Mouse (Mus musculus): ENCODE measurements around the gene Wnt10b. TPM values are rescaled to one million over a fixed set of nuclear protein-coding genes. Genes with fewer than 3 reads are reported as not detected.

Wnt10b gene
- polyA plus RNA-seq, 1 experiment from 2014 or later = not detected

DNA sequence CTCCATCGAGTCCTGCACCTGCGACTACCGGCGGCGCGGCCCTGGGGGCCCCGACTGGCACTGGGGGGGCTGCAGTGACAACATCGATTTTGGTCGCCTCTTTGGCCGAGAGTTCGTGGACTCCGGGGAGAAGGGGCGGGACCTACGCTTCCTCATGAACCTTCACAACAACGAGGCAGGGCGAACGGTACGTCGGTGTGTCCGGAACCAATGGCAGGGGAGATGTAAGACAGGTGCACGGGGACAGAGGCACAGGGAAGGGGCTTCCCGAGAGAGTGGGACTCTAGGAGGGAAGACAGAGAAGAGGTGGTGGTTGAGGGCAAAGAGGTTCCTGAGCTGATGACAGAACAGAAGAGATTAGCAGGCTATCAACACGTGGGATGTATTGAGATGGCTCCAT is 13.8 kb upstream of the Wnt10b start:
- no peaks in the 10 kb centered on the region for H3K9me3 ChIP-seq (replicated peaks; ENCODE audit: control insufficient read depth, low read length)
- H3K4me2 ChIP-seq = peak overlapping the region; percentile 16; the same call in 1 of the 2 replicates
- peaks cover 17% of the 10 kb centered on the region for H3K4me1 ChIP-seq (ENCODE audit: control insufficient read depth, insufficient read depth, low read length)
- H3K4me3 ChIP-seq (ENCODE audit: low read depth, low read length) = peak overlapping the region; percentile 31; the same call in 1 of the 2 replicates
- no peak overlapping the region for H3K27ac ChIP-seq (ENCODE audit: low read depth, low read length)
- no peak overlapping the region for H3K9ac ChIP-seq (ENCODE audit: low read depth, low read length)
- peaks cover 96% of the 10 kb centered on the region for H3K27me3 ChIP-seq (ENCODE audit: control insufficient read depth, insufficient read depth, low read length)
- WGBS (ENCODE audit: insufficient replicate concordance) = 2% methylated on average over 23 of the region's 23 CpGs
- no peak for ATAC-seq (replicated peaks; ENCODE audit: insufficient number of reproducible peaks, low FRiP score, low TSS enrichment)
- H3K36me3 ChIP-seq (ENCODE audit: control insufficient read depth, insufficient read depth, low read length) = no peaks in the 10 kb centered on the region

DNA sequence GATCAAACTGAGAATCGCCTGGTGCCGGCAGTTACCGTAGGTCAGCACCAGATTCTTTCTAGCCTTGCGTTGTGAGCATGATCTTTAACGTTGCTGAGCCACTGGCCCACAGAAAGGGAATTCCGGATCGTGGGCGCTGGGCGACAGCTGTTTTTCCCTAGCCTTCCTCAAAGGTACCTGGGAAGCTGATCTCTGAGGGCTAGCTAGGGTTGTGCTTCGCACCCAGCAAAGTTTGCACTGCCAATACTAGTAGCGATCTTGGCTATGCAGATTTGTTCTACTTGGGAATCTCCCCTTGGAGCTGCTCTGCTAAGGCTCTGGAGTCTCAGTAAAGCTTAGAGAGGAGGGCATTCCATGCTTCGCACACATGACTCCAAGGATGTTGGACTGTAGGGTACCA is 13.3 kb upstream of the Wnt10b start:
- H3K27ac ChIP-seq (ENCODE audit: low read depth, low read length) = no peak overlapping the region
- peaks cover 95% of the 10 kb centered on the region for H3K27me3 ChIP-seq (ENCODE audit: control insufficient read depth, insufficient read depth, low read length)
- H3K4me1 ChIP-seq (ENCODE audit: control insufficient read depth, insufficient read depth, low read length) = peaks cover 11% of the 10 kb centered on the region
- no peak overlapping the region for H3K9ac ChIP-seq (ENCODE audit: low read depth, low read length)
- peak overlapping the region; percentile 51 for H3K4me2 ChIP-seq
- 2% methylated on average over 12 of the region's 12 CpGs for WGBS (ENCODE audit: insufficient replicate concordance)
- no peaks in the 10 kb centered on the region for H3K9me3 ChIP-seq (replicated peaks; ENCODE audit: control insufficient read depth, low read length)
- peak overlapping the region; percentile 31 for H3K4me3 ChIP-seq (ENCODE audit: low read depth, low read length)
- H3K36me3 ChIP-seq (ENCODE audit: control insufficient read depth, insufficient read depth, low read length) = no peaks in the 10 kb centered on the region
- ATAC-seq (replicated peaks; ENCODE audit: insufficient number of reproducible peaks, low FRiP score, low TSS enrichment) = no peak

DNA sequence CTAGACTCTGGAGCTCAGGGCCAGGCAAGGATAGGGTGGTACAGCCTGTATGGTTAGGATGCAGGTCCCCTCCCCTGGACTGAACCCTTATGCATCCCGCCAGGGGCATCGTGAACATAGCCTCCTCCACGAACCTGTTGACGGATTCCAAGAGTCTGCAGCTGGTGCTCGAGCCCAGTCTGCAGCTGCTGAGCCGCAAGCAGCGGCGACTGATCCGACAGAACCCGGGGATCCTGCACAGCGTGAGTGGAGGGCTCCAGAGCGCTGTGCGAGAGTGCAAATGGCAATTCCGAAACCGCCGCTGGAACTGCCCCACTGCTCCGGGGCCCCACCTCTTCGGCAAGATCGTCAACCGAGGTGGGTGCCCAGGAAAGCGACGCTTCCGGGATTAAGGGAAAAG is 12.8 kb upstream of the Wnt10b start:
- H3K4me3 ChIP-seq (ENCODE audit: low read depth, low read length) = peak overlapping the region; percentile 31
- no peaks in the 10 kb centered on the region for H3K36me3 ChIP-seq (ENCODE audit: control insufficient read depth, insufficient read depth, low read length)
- H3K27me3 ChIP-seq (ENCODE audit: control insufficient read depth, insufficient read depth, low read length) = peaks cover 91% of the 10 kb centered on the region
- peaks cover 11% of the 10 kb centered on the region for H3K4me1 ChIP-seq (ENCODE audit: control insufficient read depth, insufficient read depth, low read length)
- WGBS (ENCODE audit: insufficient replicate concordance) = under 1% methylated on average over 23 of the region's 23 CpGs
- no peaks in the 10 kb centered on the region for H3K9me3 ChIP-seq (replicated peaks; ENCODE audit: control insufficient read depth, low read length)
- H3K9ac ChIP-seq (ENCODE audit: low read depth, low read length) = no peak overlapping the region
- no peak overlapping the region for H3K27ac ChIP-seq (ENCODE audit: low read depth, low read length)
- peak overlapping the region; percentile 51 for H3K4me2 ChIP-seq
- no peak for ATAC-seq (replicated peaks; ENCODE audit: insufficient number of reproducible peaks, low FRiP score, low TSS enrichment)

DNA sequence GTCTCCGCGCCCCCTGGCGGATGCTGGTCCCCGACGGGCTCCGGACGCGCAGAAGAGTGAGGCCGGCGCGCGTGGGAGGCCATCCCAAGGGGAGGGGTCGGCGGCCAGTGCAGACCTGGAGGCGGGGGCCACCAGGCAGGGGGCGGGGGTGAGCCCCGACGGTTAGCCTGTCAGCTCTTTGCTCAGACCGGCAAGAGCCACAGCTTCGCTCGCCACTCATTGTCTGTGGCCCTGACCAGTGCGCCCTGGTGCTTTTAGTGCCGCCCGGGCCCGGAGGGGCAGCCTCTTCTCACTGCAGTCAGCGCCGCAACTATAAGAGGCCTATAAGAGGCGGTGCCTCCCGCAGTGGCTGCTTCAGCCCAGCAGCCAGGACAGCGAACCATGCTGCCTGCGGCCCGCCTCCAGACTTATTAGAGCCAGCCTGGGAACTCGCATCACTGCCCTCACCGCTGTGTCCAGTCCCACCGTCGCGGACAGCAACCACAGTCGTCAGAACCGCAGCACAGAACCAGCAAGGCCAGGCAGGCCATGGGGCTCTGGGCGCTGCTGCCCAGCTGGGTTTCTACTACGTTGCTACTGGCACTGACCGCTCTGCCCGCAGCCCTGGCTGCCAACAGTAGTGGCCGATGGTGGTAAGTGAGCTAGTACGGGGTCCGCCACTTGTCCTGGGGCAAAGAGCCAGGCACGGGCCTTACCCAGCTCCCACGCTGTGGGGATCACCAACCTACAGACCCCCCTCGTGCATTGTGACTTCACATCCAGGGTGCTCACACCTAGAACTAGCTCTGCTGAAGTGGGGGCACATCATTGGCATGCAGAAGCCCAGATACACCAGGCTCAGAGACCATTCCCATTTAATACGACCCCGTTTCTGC is 11.9 kb upstream of the Wnt10b start, which contains the start of gene Wnt1:
Wnt1 (plus strand) TSS at position 197 of the 875 bp plus-strand sequence.
- Histone ChIP-seq H3K27ac (ENCODE audit: low read depth, low read length) (no peak within 1 kb of the TSS), H3K9me3 (replicated peaks; ENCODE audit: control insufficient read depth, low read length) (no peaks in the 10 kb centered on the region), H3K4me1 (ENCODE audit: control insufficient read depth, insufficient read depth, low read length) (peaks cover 11% of the 10 kb centered on the region), H3K27me3 (ENCODE audit: control insufficient read depth, insufficient read depth, low read length) (peaks cover 83% of the 10 kb centered on the region), H3K4me3 (ENCODE audit: low read depth, low read length) (peak within 1 kb of the TSS; percentile 31), H3K36me3 (ENCODE audit: control insufficient read depth, insufficient read depth, low read length) (no peaks in the 10 kb centered on the region), H3K9ac (ENCODE audit: low read depth, low read length) (no peak within 1 kb of the TSS), H3K4me2 (peak within 1 kb of the TSS; percentile 51)
- ATAC-seq (replicated peaks; ENCODE audit: insufficient number of reproducible peaks, low FRiP score, low TSS enrichment) = 0 out of 2 replicates have a peak, but pooled peaks have one; percentile 39
- WGBS (ENCODE audit: insufficient replicate concordance) = 3% methylated on average over 51 of the region's 51 CpGs

DNA sequence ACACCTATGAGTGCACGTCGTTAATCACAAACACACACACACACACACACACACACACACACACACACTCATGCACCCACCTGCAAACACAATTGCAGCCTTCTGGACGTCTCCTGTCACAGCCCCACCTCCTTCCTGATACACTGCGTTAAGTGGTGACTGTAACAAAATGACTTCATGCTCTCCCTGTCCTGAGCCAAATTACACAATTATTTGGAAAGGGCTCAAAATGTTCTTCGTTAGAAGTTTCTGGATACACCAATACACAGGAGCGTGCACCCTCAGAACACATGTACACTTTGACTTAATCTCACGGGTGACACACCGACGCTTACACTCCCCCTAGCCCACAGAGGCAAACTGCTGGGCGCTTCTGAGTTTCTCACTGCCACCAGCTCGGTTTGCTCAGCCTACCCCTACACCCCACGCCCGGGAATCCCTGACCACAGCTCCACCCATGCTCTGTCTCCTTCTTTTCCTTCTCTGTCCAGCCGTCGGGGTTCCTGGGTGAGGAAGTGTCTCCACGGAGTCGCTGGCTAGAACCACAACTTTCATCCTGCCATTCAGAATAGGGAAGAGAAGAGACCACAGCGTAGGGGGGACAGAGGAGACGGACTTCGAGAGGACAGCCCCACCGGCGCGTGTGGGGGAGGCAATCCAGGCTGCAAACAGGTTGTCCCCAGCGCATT is 11.2 kb upstream of the Wnt10b start:
- H3K4me1 ChIP-seq (ENCODE audit: control insufficient read depth, insufficient read depth, low read length) = peaks cover 11% of the 10 kb centered on the region
- peak overlapping the region; percentile 48 for H3K4me2 ChIP-seq
- WGBS (ENCODE audit: insufficient replicate concordance) = 16% methylated on average over 24 of the region's 24 CpGs
- no peaks in the 10 kb centered on the region for H3K36me3 ChIP-seq (ENCODE audit: control insufficient read depth, insufficient read depth, low read length)
- H3K4me3 ChIP-seq (ENCODE audit: low read depth, low read length) = peak overlapping the region; percentile 20
- H3K9ac ChIP-seq (ENCODE audit: low read depth, low read length) = no peak overlapping the region
- no peaks in the 10 kb centered on the region for H3K9me3 ChIP-seq (replicated peaks; ENCODE audit: control insufficient read depth, low read length)
- H3K27ac ChIP-seq (ENCODE audit: low read depth, low read length) = no peak overlapping the region
- no peak for ATAC-seq (replicated peaks; ENCODE audit: insufficient number of reproducible peaks, low FRiP score, low TSS enrichment)
- peaks cover 76% of the 10 kb centered on the region for H3K27me3 ChIP-seq (ENCODE audit: control insufficient read depth, insufficient read depth, low read length)

DNA sequence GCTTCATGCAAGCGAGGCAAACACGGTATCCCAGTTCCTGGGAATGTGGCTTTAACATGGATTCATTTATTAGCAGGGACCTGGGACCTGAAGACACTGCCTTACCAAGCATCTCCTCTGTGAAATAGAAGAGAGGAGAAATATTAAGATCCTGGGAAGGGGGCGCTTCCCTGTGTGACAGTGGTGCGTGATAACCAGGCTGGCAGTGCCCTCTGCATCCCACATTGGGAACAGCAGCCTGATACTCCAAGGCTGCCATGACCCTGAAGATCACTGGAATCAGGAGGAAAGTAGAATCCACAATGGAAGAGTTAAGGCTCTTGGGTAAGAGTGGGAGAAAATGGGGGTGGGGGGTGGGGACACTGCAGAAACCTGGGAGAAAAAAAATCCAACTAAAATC is 10.0 kb upstream of the Wnt10b start:
- H3K27ac ChIP-seq (ENCODE audit: low read depth, low read length) = no peak overlapping the region
- no peaks in the 10 kb centered on the region for H3K9me3 ChIP-seq (replicated peaks; ENCODE audit: control insufficient read depth, low read length)
- H3K4me1 ChIP-seq (ENCODE audit: control insufficient read depth, insufficient read depth, low read length) = peaks cover 11% of the 10 kb centered on the region
- H3K9ac ChIP-seq (ENCODE audit: low read depth, low read length) = no peak overlapping the region
- no peaks in the 10 kb centered on the region for H3K36me3 ChIP-seq (ENCODE audit: control insufficient read depth, insufficient read depth, low read length)
- WGBS (ENCODE audit: insufficient replicate concordance) = 28% methylated on average over 4 of the region's 4 CpGs
- H3K27me3 ChIP-seq (ENCODE audit: control insufficient read depth, insufficient read depth, low read length) = peaks cover 66% of the 10 kb centered on the region
- no peak overlapping the region for H3K4me2 ChIP-seq
- no peak for ATAC-seq (replicated peaks; ENCODE audit: insufficient number of reproducible peaks, low FRiP score, low TSS enrichment)
- H3K4me3 ChIP-seq (ENCODE audit: low read depth, low read length) = no peak overlapping the region

DNA sequence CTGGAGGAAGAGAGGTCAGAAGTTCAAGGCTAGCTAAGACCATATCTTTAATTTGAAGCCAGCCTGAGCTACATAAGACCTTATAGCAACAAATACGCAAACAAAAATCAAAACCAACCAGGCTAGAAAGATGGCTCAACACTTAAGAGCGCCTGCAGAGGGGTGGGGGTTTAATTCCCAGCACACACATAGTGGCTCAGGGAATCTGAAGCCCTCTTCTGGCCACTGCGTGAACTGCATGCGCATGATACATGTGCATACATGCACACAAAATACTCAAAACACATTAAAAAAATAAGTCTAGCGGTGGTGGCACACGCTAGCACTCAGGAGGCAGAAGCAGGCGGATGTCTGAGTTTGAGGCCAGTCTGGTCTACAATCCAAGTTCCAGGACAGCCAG is 7.8 kb upstream of the Wnt10b start:
- H3K4me2 ChIP-seq = no peak overlapping the region
- no peak overlapping the region for H3K4me3 ChIP-seq (ENCODE audit: low read depth, low read length)
- H3K36me3 ChIP-seq (ENCODE audit: control insufficient read depth, insufficient read depth, low read length) = no peaks in the 10 kb centered on the region
- no peak overlapping the region for H3K9ac ChIP-seq (ENCODE audit: low read depth, low read length)
- peaks cover 2% of the 10 kb centered on the region for H3K4me1 ChIP-seq (ENCODE audit: control insufficient read depth, insufficient read depth, low read length)
- no peaks in the 10 kb centered on the region for H3K9me3 ChIP-seq (replicated peaks; ENCODE audit: control insufficient read depth, low read length)
- H3K27ac ChIP-seq (ENCODE audit: low read depth, low read length) = no peak overlapping the region
- H3K27me3 ChIP-seq (ENCODE audit: control insufficient read depth, insufficient read depth, low read length) = peaks cover 61% of the 10 kb centered on the region
- 35% methylated on average over 7 of the region's 7 CpGs for WGBS (ENCODE audit: insufficient replicate concordance)
- no peak for ATAC-seq (replicated peaks; ENCODE audit: insufficient number of reproducible peaks, low FRiP score, low TSS enrichment)

DNA sequence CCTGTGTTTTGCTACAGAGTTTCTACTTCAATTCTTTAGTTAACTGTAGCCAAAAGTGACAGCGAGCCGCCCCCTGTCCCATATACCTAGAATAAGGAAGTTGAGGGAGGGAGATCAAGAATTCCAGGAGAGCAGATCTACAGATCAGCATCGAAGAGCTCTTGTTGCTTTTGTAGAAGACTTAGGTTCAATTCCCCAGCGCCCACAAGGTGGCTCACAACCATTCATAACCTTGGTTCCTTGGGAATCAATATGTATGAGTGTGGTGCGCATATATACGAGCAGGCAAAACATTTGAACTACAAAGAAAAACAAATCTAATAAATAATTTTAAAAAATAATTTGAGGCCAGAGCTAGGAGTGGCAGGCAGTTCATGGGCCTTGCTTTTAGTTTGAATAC is 3.2 kb upstream of the Wnt10b start:
- ATAC-seq (replicated peaks; ENCODE audit: insufficient number of reproducible peaks, low FRiP score, low TSS enrichment) = no peak
- Histone ChIP-seq H3K36me3 (ENCODE audit: control insufficient read depth, insufficient read depth, low read length) (no peaks in the 10 kb centered on the region), H3K4me3 (ENCODE audit: low read depth, low read length) (no peak overlapping the region), H3K4me1 (ENCODE audit: control insufficient read depth, insufficient read depth, low read length) (peaks cover 19% of the 10 kb centered on the region), H3K27ac (ENCODE audit: low read depth, low read length) (no peak overlapping the region), H3K9ac (ENCODE audit: low read depth, low read length) (no peak overlapping the region), H3K9me3 (replicated peaks; ENCODE audit: control insufficient read depth, low read length) (no peaks in the 10 kb centered on the region), H3K4me2 (no peak overlapping the region), H3K27me3 (ENCODE audit: control insufficient read depth, insufficient read depth, low read length) (peaks cover 67% of the 10 kb centered on the region)
- WGBS (ENCODE audit: insufficient replicate concordance) = 29% methylated on average over 6 of the region's 6 CpGs

Measured in heart, embryonic 11.5 days (tissue).